Mouse (Mus musculus) liver, adult (tissue): ENCODE measurements at regions not wholly inside any gene's neighbourhood (a gene's known extent, or its start where the extent isn't known, plus 50 kb on each side); places are given as distances from the start of the nearest gene placed in this dataset.
A peak's percentile ranks its signal among the peaks of the same experiment; 100 is the strongest.

ENCODE experiments used
- GATA4 ChIP-seq: IDR thresholded peaks from 2 replicates; pipeline ENCODE4 v1.6.1; 2014; ENCODE audit warnings: mild to moderate bottlenecking, low read length; ENCODE audit not compliant: insufficient replicate concordance

- TF ChIP-seq GATA4: no peak
These were observed 110.4 kb upstream of the Foxn2 start for GRCm38 (mm10) chr17:88330129-88330528.

DNA sequence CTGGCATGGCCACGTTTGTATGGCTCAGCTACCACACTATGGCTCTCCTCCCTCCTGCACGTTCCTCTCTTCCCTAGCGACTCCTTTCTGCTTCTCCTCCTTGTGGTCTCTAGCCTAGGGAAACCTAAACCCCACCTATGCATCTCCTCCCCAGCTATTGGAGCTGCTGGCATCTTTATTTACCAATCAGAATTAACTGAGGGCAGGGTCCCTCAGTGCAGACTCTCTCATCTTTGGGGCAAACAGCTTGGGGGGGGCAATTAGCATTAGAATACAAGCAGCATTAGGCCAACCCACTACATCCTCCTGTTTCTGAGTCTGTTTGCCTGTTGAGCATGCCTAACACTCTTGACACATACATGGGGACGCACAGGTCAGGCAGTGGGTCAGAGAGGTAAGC, 106.7 kb upstream of the Foxn2 start:
- TF ChIP-seq GATA4: no peak

GRCm38 (mm10) chr17:88335271-88335670, 105.2 kb upstream of the Foxn2 start:
- TF ChIP-seq GATA4: no peak

DNA sequence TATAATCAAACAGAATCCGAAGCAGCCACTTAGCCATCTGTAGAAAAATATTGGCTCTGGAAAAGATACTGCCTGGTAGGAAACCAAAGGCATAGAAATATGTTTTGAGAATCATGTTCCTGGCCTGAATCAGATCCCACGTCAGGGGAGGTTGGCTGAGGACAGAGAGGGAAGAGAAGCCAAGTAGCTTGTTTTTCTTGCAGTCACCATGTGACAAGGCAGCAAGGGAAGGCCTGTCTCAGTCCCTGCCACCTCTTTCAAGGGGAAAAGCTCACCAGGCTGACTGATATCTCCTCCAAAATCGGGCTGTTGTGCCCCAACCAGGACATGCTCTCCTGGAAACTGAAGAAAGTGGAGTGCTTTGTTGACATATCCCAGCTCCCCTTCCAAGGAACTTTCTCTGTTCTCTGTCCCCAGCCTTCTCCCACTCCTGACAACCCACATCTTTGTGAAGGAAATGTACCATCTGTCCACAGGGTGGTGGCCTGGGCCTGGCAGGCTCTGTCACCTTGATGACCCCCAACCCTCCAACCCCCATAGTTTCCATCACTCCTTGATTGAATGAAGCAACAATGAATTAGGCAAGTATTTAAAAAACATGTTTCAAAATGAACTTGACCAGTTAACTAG, 104.3 kb upstream of the Foxn2 start:
- TF ChIP-seq GATA4: no peak

DNA sequence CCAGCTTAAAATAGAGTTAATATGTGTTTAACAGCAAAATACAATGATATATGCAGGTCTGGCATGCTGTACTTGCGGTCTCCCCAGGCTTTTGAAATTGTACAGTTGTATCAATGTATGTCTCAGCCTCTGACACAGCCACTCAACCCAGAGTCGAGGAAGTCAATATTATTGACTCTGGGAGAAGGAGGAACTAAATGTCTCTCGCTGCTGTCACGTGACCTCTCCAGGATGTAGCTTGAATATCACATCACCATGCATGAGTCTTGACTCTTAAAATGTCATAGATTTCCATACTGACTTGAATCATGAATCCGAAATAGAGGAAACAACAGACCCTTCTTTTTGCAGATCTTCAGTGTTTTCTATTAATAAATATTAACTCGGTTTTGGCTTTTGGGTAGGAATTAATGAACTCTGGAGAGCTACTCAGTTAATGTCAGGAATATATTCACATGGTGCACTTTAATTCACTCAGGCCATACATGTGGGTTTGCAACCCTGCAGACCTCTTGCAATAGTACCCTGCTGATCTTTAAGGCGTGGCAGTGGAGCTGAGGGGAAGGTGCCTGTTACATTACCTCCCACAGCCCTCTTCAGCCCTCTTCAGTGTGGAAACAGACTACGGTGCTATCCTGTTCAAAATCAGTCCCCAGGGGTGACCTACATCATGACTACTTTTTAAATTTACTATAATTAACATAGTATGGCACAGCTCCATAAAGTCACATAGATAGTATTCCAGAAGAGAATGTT, 102.7 kb upstream of the Foxn2 start:
- TF ChIP-seq GATA4: no peak

- no peak for TF ChIP-seq GATA4
These were observed 99.4 kb upstream of the Foxn2 start for GRCm38 (mm10) chr17:88341141-88341540.

GRCm38 (mm10) chr17:88341599-88341998, 98.9 kb upstream of the Foxn2 start:
- 0 out of 2 replicates have a peak, but pooled peaks have one; percentile 8 for TF ChIP-seq GATA4

- TF ChIP-seq GATA4: no peak
These were observed 97.3 kb upstream of the Foxn2 start for GRCm38 (mm10) chr17:88343091-88343783.

GRCm38 (mm10) chr17:88345433-88345832, 95.1 kb upstream of the Foxn2 start:
- no peak for TF ChIP-seq GATA4

DNA sequence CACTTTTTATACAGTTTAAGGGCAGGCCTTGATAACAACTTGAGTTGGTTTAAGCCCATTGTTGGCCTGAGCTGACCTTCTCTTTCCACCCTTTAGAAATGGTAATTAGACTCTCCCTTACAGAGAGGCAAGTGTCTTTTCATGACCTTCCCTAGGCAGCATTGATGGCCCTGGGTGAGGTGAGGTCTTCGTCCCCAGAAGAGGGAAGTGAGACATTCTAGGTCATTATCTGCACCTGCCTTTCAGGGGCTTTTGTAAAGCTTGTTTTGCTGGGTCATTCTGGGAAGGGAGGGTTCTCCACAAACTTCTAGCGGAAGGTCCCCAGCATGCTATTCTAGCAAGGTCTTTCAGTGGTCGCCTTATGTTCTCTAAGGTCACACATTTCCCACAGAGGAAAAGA, 93.6 kb upstream of the Foxn2 start:
- no peak for TF ChIP-seq GATA4

- TF ChIP-seq GATA4: no peak
These were observed 90.6 kb upstream of the Foxn2 start for GRCm38 (mm10) chr17:88349825-88350460.

DNA sequence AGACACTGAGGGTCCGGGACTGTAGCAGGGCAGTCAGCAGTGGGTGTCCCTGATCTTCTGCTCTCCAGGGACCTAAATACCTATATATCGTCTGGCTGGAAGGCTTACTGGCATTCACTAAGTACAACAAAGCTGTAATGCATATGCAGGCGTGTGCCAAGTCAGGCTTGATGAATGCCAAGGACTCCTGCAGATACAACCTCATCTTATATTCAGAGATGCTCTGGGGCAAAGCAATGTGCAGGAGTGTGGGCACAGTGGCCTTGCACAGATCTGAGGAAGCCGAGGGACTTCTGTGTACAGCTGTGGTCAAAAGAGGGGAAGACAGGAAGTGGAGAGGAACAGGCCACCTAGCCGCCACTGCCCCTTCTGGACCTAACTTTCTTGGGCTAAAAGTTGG, 89.5 kb upstream of the Foxn2 start:
- no peak for TF ChIP-seq GATA4

DNA sequence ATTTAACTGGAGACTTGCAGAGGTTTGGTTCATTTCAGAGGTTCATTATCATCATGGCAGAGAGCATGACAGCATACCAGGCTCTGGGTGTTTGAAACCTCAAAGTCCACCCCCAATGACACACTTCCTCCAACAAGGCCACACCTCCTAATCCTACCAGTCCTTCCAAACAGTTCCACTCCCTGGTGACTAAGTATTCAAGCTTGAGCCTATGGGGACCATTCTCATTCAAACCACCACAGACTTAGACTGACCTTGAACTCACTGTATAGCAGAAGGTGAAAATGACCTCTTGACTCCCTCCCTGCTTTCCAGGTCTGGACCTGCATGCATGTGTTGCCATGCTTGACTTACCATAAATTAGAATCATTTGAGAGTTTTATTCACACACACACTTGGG, 87.6 kb upstream of the Foxn2 start:
- TF ChIP-seq GATA4: no peak

GRCm38 (mm10) chr17:88361161-88361560, 79.3 kb upstream of the Foxn2 start:
- TF ChIP-seq GATA4: no peak

DNA sequence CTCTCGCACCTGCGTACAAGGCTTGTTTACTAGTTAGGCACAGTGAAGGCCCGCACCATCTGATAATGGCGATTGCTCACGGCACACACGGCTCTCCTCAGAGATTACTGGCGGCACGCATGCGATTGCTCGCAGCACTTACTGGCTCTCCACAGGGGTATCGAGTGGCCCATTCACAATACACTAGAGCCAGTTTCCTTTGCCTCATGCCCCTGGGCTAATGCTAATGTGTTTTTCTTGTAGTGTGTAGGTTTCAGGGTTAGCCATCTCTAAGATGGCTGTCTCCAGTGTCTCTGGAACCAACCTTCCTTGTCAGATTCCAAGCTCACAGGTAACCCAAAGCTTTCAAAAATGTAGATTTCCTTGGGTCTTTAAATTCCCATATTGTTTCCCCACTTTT, 78.1 kb upstream of the Foxn2 start:
- TF ChIP-seq GATA4: no peak

GRCm38 (mm10) chr17:88367876-88368275, 72.6 kb upstream of the Foxn2 start:
- TF ChIP-seq GATA4: no peak

DNA sequence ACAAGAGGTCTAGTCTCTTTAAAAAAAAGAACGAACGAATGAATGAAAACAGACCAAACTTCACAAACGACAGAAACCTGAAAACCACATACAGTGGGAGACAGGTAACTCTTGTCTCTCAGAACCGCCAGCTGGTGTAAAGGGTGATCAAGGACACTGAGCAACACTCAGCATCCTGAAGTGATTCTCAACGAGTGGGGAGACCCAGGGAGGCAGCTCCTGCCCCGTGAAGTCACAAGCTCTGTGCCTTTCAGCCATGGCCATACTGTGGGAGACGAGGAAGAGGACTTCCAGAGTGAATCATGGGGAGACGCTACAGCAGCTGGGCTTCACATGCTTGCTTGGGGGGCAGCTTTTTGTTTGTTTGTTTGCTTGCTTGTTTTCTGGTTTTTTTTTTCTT, 70.5 kb upstream of the Foxn2 start:
- TF ChIP-seq GATA4: no peak
